Mouse (Mus musculus) lung, postnatal 0 days (tissue): Measurements from ENCODE around the gene Gm28048.

Experiments
- CTCF ChIP-seq: IDR thresholded peaks from 2 replicates; pipeline ENCODE4 v1.5.1; 2016; ENCODE audit warnings: antibody characterized with exemption, mild to moderate bottlenecking
- EP300 ChIP-seq: IDR thresholded peaks from 2 replicates; pipeline ENCODE4 v1.6.1; 2016; ENCODE audit warnings: antibody characterized with exemption, mild to moderate bottlenecking, control low read depth

DNA sequence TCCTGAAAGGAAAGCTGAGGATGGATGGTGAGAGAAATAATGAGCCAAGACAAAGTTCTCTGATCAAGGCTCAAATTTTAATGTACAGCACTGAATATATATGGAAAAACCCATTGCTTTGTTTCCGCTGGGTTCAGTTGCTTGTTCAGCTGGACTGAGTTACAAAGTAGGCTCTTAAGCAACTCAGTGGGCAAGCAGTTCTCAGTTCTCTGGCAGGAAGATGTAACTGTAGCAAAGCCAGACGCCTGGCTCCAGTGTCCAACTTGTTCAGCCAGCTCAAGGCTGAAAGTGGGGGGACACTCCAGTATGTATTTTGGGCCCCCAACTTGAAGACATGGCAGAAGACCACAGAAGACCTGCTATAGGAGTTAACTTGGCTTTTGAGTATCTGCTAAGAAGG, 194.1 kb downstream of the Gm28048 start:
- TF ChIP-seq CTCF (no peak), EP300 (no peak)
